Mouse (Mus musculus): ENCODE measurements around the gene Usp10.

DNA sequence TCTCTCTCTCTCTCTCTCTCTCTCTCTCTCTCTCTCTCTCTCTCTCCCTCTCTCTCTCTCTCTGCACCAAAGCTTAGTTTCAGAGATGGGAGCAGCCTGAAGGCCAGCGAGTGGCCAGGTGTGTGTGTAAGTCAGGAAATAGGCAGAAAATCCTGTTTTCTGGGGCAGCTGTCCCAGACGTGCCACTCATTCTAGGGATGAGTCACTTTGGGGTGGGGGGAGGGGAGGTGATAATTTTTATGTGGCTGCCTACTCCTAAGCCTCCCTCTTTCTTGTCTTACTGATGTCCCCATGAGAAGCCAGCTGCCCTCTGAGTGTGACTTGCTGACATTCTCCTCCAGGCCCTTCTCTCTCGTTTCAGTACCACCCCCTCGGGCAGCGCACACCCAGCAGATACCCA is 76.0 kb downstream of the Usp10 start:
- TF ChIP-seq TAL1 (conservative IDR thresholded peaks at IDR 0.05; ENCODE audit: low read depth, low read length) (no peak), CTCF (IDR thresholded peaks at IDR 0.05; ENCODE audit: low read depth, low read length) (no peak), GATA1 (IDR thresholded peaks at IDR 0.05; ENCODE audit: borderline replicate concordance, low read length) (no peak), POLR2AphosphoS5 (IDR thresholded peaks at IDR 0.05; ENCODE audit: insufficient replicate concordance, low read depth, low read length) (no peak)

Measured in G1E (cell line).